Mouse (Mus musculus) telencephalon, adult 2 months (tissue): ENCODE results near the gene Bcor.

Experiments used
- DNase-seq: peaks from one replicate; pipeline ENCODE4 v3.0.0-alpha.2; 2011; ENCODE audit warnings: low read depth, low spot score

Gene Bcor

GRCm38 (mm10) chrX:12086674-12087510 lies 73.3 kb downstream of the Bcor start:
- DNase-seq: no peak

- DNase-seq: no peak
These were observed 74.2 kb downstream of the Bcor start for GRCm38 (mm10) chrX:12085949-12086348.

- no peak for DNase-seq
These were observed 74.9 kb downstream of the Bcor start for GRCm38 (mm10) chrX:12085290-12085689.

GRCm38 (mm10) chrX:12084698-12085097 lies 75.5 kb downstream of the Bcor start:
- no peak for DNase-seq

- no peak for DNase-seq
These were observed 76.5 kb downstream of the Bcor start for GRCm38 (mm10) chrX:12083631-12084030.

GRCm38 (mm10) chrX:12082736-12083135 lies 77.4 kb downstream of the Bcor start:
- DNase-seq: no peak

GRCm38 (mm10) chrX:12082184-12082583 lies 78.0 kb downstream of the Bcor start:
- no peak for DNase-seq

- no peak for DNase-seq
These were observed 78.4 kb downstream of the Bcor start for GRCm38 (mm10) chrX:12081741-12082155.

- DNase-seq: no peak
These were observed 79.0 kb downstream of the Bcor start for GRCm38 (mm10) chrX:12080904-12081740.

GRCm38 (mm10) chrX:12080095-12080903 lies 79.9 kb downstream of the Bcor start:
- DNase-seq: no peak

- no peak for DNase-seq
These were observed 80.7 kb downstream of the Bcor start for GRCm38 (mm10) chrX:12079309-12080094.

GRCm38 (mm10) chrX:12079059-12079308 lies 81.2 kb downstream of the Bcor start:
- no peak for DNase-seq

GRCm38 (mm10) chrX:12078195-12079058 lies 81.7 kb downstream of the Bcor start:
- no peak for DNase-seq

- DNase-seq: no peak
These were observed 82.6 kb downstream of the Bcor start for GRCm38 (mm10) chrX:12077601-12077980.

GRCm38 (mm10) chrX:12076763-12077600 lies 83.2 kb downstream of the Bcor start:
- DNase-seq: no peak

GRCm38 (mm10) chrX:12072721-12073120 lies 87.4 kb downstream of the Bcor start:
- DNase-seq: no peak

- no peak for DNase-seq
These were observed 91.0 kb downstream of the Bcor start for GRCm38 (mm10) chrX:12068978-12069724.

- DNase-seq: no peak
These were observed 92.2 kb downstream of the Bcor start for GRCm38 (mm10) chrX:12067851-12068510.
